Mouse (Mus musculus): ENCODE measurements at regions not wholly inside any gene's neighbourhood (a gene's known extent, or its start where the extent isn't known, plus 50 kb on each side); places are given as distances from the start of the nearest gene placed in this dataset.

DNA sequence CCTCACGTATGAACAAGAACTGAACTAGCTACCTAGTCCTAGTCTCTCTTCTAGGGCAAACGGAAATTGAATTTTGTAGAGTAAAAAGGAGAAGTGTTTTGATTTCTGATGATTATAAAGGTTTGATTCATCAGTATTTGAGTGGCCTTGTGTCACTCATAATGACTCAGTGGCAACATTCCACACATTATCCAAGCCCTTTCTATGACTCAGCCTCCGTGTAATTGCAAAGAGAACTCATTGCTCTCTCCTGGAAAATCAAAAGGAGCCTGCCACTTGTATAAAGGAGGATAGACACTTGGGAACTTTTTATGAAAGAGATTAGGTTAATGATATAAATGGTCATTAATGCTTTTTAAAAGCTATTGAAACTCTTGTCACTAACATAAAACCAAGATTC, 72.4 kb upstream of the Bbx start:
- no peak overlapping the region for H3K4me2 ChIP-seq (ENCODE audit: low read depth, low read length)
- WGBS, result 71% methylated on average over 3 of the region's 3 CpGs
- TF ChIP-seq CTCF (IDR thresholded peaks at IDR 0.05; ENCODE audit: low read depth), result no peak

GRCm38 (mm10) chr16:50498909-50499308, 66.7 kb upstream of the Bbx start:
- ATAC-seq, result no peak
- H3K4me1 ChIP-seq (ENCODE audit: insufficient read depth, low read length), result no peaks in the 10 kb centered on the region
- DNase-seq (ENCODE audit: low spot score), result no peak
- no peaks in the 10 kb centered on the region for H3K9me3 ChIP-seq (ENCODE audit: low read length)
- H3K9ac ChIP-seq (replicated peaks; ENCODE audit: low read length), result no peak overlapping the region
- no peak overlapping the region for H3K27ac ChIP-seq
- WGBS, result 68% methylated on average over 7 of the region's 7 CpGs
- TF ChIP-seq CTCF (IDR thresholded peaks at IDR 0.05; ENCODE audit: low read depth), result no peak
- no peaks in the 10 kb centered on the region for H3K36me3 ChIP-seq (ENCODE audit: insufficient read depth, low read length)
- no peak overlapping the region for H3K4me2 ChIP-seq (ENCODE audit: low read depth, low read length)
- H3K4me3 ChIP-seq (ENCODE audit: low read length), result no peak overlapping the region
- H3K27me3 ChIP-seq (ENCODE audit: insufficient read depth, low read length), result no peaks in the 10 kb centered on the region

More for the DNA sequence above, 72.4 kb upstream of the Bbx start:
- no peak for DNase-seq (ENCODE audit: low spot score)
- H3K4me3 ChIP-seq (ENCODE audit: low read length), result no peak overlapping the region
- H3K36me3 ChIP-seq (ENCODE audit: insufficient read depth, low read length), result no peaks in the 10 kb centered on the region
- H3K27ac ChIP-seq, result no peak overlapping the region
- ATAC-seq, result no peak
- H3K9me3 ChIP-seq (ENCODE audit: low read length), result no peaks in the 10 kb centered on the region
- H3K9ac ChIP-seq (replicated peaks; ENCODE audit: low read length), result no peak overlapping the region
- H3K27me3 ChIP-seq (ENCODE audit: insufficient read depth, low read length), result no peaks in the 10 kb centered on the region
- no peaks in the 10 kb centered on the region for H3K4me1 ChIP-seq (ENCODE audit: insufficient read depth, low read length)

GRCm38 (mm10) chr16:50493662-50494061, 61.5 kb upstream of the Bbx start:
- no peak for TF ChIP-seq CTCF (IDR thresholded peaks at IDR 0.05; ENCODE audit: low read depth)
- no peaks in the 10 kb centered on the region for H3K9me3 ChIP-seq (ENCODE audit: low read length)
- no peaks in the 10 kb centered on the region for H3K36me3 ChIP-seq (ENCODE audit: insufficient read depth, low read length)
- H3K27ac ChIP-seq, result no peak overlapping the region
- DNase-seq (ENCODE audit: low spot score) (no peak), ATAC-seq (no peak)
- H3K27me3 ChIP-seq (ENCODE audit: insufficient read depth, low read length), result no peaks in the 10 kb centered on the region
- H3K9ac ChIP-seq (replicated peaks; ENCODE audit: low read length), result no peak overlapping the region
- no peak overlapping the region for H3K4me3 ChIP-seq (ENCODE audit: low read length)
- H3K4me2 ChIP-seq (ENCODE audit: low read depth, low read length), result no peak overlapping the region
- no peaks in the 10 kb centered on the region for H3K4me1 ChIP-seq (ENCODE audit: insufficient read depth, low read length)
- WGBS, result 96% methylated on average over 2 of the region's 2 CpGs

GRCm38 (mm10) chr16:50489244-50489643, 57.1 kb upstream of the Bbx start:
- no peaks in the 10 kb centered on the region for H3K36me3 ChIP-seq (ENCODE audit: insufficient read depth, low read length)
- ATAC-seq (no peak), DNase-seq (ENCODE audit: low spot score) (no peak)
- no peak overlapping the region for H3K9ac ChIP-seq (replicated peaks; ENCODE audit: low read length)
- H3K4me1 ChIP-seq (ENCODE audit: insufficient read depth, low read length), result no peaks in the 10 kb centered on the region
- 85% methylated on average over 6 of the region's 6 CpGs for WGBS
- no peak overlapping the region for H3K27ac ChIP-seq
- H3K9me3 ChIP-seq (ENCODE audit: low read length), result no peaks in the 10 kb centered on the region
- no peak overlapping the region for H3K4me2 ChIP-seq (ENCODE audit: low read depth, low read length)
- TF ChIP-seq CTCF (IDR thresholded peaks at IDR 0.05; ENCODE audit: low read depth), result no peak
- no peak overlapping the region for H3K4me3 ChIP-seq (ENCODE audit: low read length)
- no peaks in the 10 kb centered on the region for H3K27me3 ChIP-seq (ENCODE audit: insufficient read depth, low read length)

DNA sequence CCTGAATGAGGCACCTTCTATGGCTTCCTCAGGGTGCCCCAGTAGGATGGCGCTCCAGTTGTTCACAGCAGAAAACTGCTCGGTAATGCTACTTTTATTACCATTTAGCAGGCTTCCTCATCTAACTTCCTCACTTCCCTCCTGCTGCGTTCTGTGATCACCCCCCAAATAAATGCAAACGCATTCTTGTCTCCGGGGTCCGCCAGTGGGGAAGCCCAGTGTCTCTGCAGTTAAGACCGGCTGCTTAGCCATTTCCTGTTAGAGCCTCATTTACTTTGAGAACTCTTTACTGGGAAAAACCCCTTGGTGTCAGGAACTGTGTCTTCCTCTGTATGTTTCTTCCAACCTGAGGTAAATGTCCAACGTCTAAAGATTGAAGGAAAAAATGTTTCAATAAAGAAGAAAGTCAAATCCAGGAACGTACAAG, 50.2 kb upstream of the Bbx start:
- 28% methylated on average over 9 of the region's 9 CpGs for WGBS
- no peak overlapping the region for H3K27ac ChIP-seq
- no peak overlapping the region for H3K4me2 ChIP-seq (ENCODE audit: low read depth, low read length)
- ATAC-seq (no peak), DNase-seq (ENCODE audit: low spot score) (no peak)
- no peak overlapping the region for H3K9ac ChIP-seq (replicated peaks; ENCODE audit: low read length)
- H3K9me3 ChIP-seq (ENCODE audit: low read length), result no peaks in the 10 kb centered on the region
- H3K27me3 ChIP-seq (ENCODE audit: insufficient read depth, low read length), result no peaks in the 10 kb centered on the region
- TF ChIP-seq CTCF (IDR thresholded peaks at IDR 0.05; ENCODE audit: low read depth), result no peak
- H3K4me1 ChIP-seq (ENCODE audit: insufficient read depth, low read length), result no peaks in the 10 kb centered on the region
- no peaks in the 10 kb centered on the region for H3K36me3 ChIP-seq (ENCODE audit: insufficient read depth, low read length)
- no peak overlapping the region for H3K4me3 ChIP-seq (ENCODE audit: low read length)

All from hindbrain, postnatal 0 days (tissue).